In genomic region chr6:97175716-97176115, GRCm38 (mm10) we compare ENCODE assay signal across 15 mouse cellular contexts. TPM values are rescaled to one million over a fixed set of nuclear protein-coding genes. Genes with fewer than 3 reads are reported as not detected.
DNase-seq lines count a peak whose midpoint lies in the region; ATAC-seq lines count a peak whose summit lies in the region.
"Had no signal": no experiment of that assay in that cellular context is flagged by ENCODE, and none has a peak within 500 bp of the region (broad histone marks: within the 10 kb centered on the region; RNA-seq: fewer than 3 reads in every experiment).

No protein-coding gene starts in this region.

- H3K9ac ChIP-seq in midbrain, embryonic 16.5 days (ENCODE audit: low read depth, low read length), result 0 out of 2 replicates have a peak overlapping the region, but pooled peaks have one; percentile 16
- no peak overlapping the region for H3K9ac ChIP-seq in midbrain, embryonic 13.5 days (replicated peaks)
- H3K9ac ChIP-seq in liver, embryonic 11.5 days (ENCODE audit: low read depth, low read length), result no peak overlapping the region
- H3K9ac ChIP-seq: embryonic facial prominence, embryonic 13.5 days; forebrain, postnatal 0 days; limb, embryonic 15.5 days had no signal

- no peak overlapping the region for H3K4me2 ChIP-seq in midbrain, embryonic 16.5 days (ENCODE audit: low read length)
- no peak overlapping the region for H3K4me2 ChIP-seq in midbrain, embryonic 13.5 days (replicated peaks)
- 0 out of 2 replicates have a peak overlapping the region, but pooled peaks have one; percentile 18 for H3K4me2 ChIP-seq in liver, embryonic 11.5 days
- H3K4me2 ChIP-seq: embryonic facial prominence, embryonic 13.5 days; limb, embryonic 15.5 days had no signal

- peaks cover 12% of the 10 kb centered on the region; the same call in 1 of the 2 replicates for H3K36me3 ChIP-seq in midbrain, embryonic 16.5 days (ENCODE audit: control insufficient read depth, insufficient read depth, low read length)
- H3K36me3 ChIP-seq in midbrain, embryonic 13.5 days, result peaks cover 35% of the 10 kb centered on the region
- H3K36me3 ChIP-seq in liver, embryonic 11.5 days (ENCODE audit: control insufficient read depth, insufficient read depth, low read length), result peaks cover 10% of the 10 kb centered on the region
- peaks cover 23% of the 10 kb centered on the region for H3K36me3 ChIP-seq in macrophage (ENCODE audit: inconsistent target)

- ATAC-seq in midbrain, embryonic 16.5 days, result no peak
- ATAC-seq in midbrain, embryonic 13.5 days, result no peak
- ATAC-seq in liver, embryonic 11.5 days (replicated peaks; ENCODE audit: low FRiP score), result no peak
- ATAC-seq: forebrain, postnatal 0 days; hindbrain, postnatal 0 days had no signal

- 82% methylated on average over 11 of the region's 11 CpGs for WGBS in midbrain, embryonic 16.5 days
- 89% methylated on average over 11 of the region's 11 CpGs for WGBS in midbrain, embryonic 13.5 days
- 69% methylated on average over 11 of the region's 11 CpGs for WGBS in liver, embryonic 11.5 days
- WGBS in macrophage (ENCODE audit: missing documents), result 30% methylated on average over 10 of the region's 11 CpGs

- peaks cover 19% of the 10 kb centered on the region for H3K4me1 ChIP-seq in midbrain, embryonic 16.5 days (ENCODE audit: control insufficient read depth, insufficient read depth, low read length)
- peaks cover 25% of the 10 kb centered on the region for H3K4me1 ChIP-seq in midbrain, embryonic 13.5 days (replicated peaks)
- peaks cover 15% of the 10 kb centered on the region for H3K4me1 ChIP-seq in liver, embryonic 11.5 days (replicated peaks; ENCODE audit: control insufficient read depth, insufficient read depth, low read length)

- H3K79me2 ChIP-seq in macrophage (ENCODE audit: inconsistent target), result peaks cover 79% of the 10 kb centered on the region

- no peak overlapping the region for H3K4me3 ChIP-seq in midbrain, embryonic 16.5 days (ENCODE audit: low read depth, low read length)
- H3K4me3 ChIP-seq in midbrain, embryonic 13.5 days (replicated peaks), result no peak overlapping the region
- no peak overlapping the region for H3K4me3 ChIP-seq in liver, embryonic 11.5 days (ENCODE audit: low read depth, low read length)
- H3K4me3 ChIP-seq in macrophage (ENCODE audit: inconsistent target), result no peak overlapping the region
- H3K4me3 ChIP-seq: embryonic facial prominence, embryonic 13.5 days; limb, embryonic 15.5 days; myocyte had no signal

- no peaks in the 10 kb centered on the region for H3K27me3 ChIP-seq in midbrain, embryonic 16.5 days (ENCODE audit: control insufficient read depth, insufficient read depth, low read depth, low read length)
- no peaks in the 10 kb centered on the region for H3K27me3 ChIP-seq in midbrain, embryonic 13.5 days
- H3K27me3 ChIP-seq in liver, embryonic 11.5 days (replicated peaks; ENCODE audit: control insufficient read depth, insufficient read depth, low read length), result no peaks in the 10 kb centered on the region
- H3K27me3 ChIP-seq: embryonic facial prominence, embryonic 13.5 days; limb, embryonic 15.5 days had no signal

- no peak overlapping the region for H3K27ac ChIP-seq in midbrain, embryonic 16.5 days (ENCODE audit: low read length)
- no peak overlapping the region for H3K27ac ChIP-seq in midbrain, embryonic 13.5 days
- no peak overlapping the region for H3K27ac ChIP-seq in liver, embryonic 11.5 days (ENCODE audit: low read depth, low read length)
- H3K27ac ChIP-seq in macrophage, result peak overlapping the region; percentile 14; the same call in 1 of the 2 replicates
- H3K27ac ChIP-seq: embryonic facial prominence, embryonic 13.5 days; hindbrain, postnatal 0 days; limb, embryonic 15.5 days had no signal

- DNase-seq in kidney, adult 18-20 months, result peak; percentile 51
- DNase-seq in liver, embryonic 11.5 days (ENCODE audit: low spot score), result no peak
- DNase-seq in heart, adult 8-10 months (ENCODE audit: low spot score), result no peak
- no peak for DNase-seq in right cerebral cortex, adult 2 months (ENCODE audit: low spot score in 2 of 2)
- DNase-seq in thymus, postnatal 0 days (ENCODE audit: low spot score), result no peak
- DNase-seq: cerebellum, adult 18-20 months; forebrain, postnatal 0 days had no signal

- H3K9me3 ChIP-seq in midbrain, embryonic 16.5 days (replicated peaks; ENCODE audit: control insufficient read depth, low read length, poor library complexity, severe bottlenecking), result no peaks in the 10 kb centered on the region
- H3K9me3 ChIP-seq in midbrain, embryonic 13.5 days, result no peaks in the 10 kb centered on the region
- H3K9me3 ChIP-seq in liver, embryonic 11.5 days (ENCODE audit: control insufficient read depth, low read length), result no peaks in the 10 kb centered on the region
- H3K9me3 ChIP-seq: embryonic facial prominence, embryonic 13.5 days; G1E; limb, embryonic 15.5 days had no signal

RNA-seq across cellular contexts. Expression of gene Tmf1, which starts 3.2 kb away (rescaled TPM):
- polyA plus RNA-seq in midbrain, embryonic 16.5 days (2015; fragmentation: Nextera tagmentation; extraction: Ambion mirVana), result 35.6 and 40.4 TPM in 2 replicates
- polyA plus RNA-seq in midbrain, embryonic 13.5 days (2015; fragmentation: Nextera tagmentation; extraction: Ambion mirVana), result 37.7 and 45.0 TPM in 2 replicates
- 21.1 and 21.8 TPM in 2 replicates for polyA plus RNA-seq in liver, embryonic 11.5 days (2014; fragmentation: Nextera tagmentation; extraction: Ambion mirVana)
- total RNA-seq in macrophage (2018; cell fraction: chromatin; rRNA removed), result 10 to 100 TPM; 42.4 to 92.0 (median 68.5) TPM
- 10 to 100 TPM; 36.6 to 66.2 (median 47.8) TPM for total RNA-seq in macrophage (2018; cell fraction: cytosol; rRNA removed)
- total RNA-seq in macrophage (2018; cell fraction: nucleus; rRNA removed), result 10 to 100 TPM; 38.4 to 89.1 (median 56.8) TPM
- 19.9 to 24.8 TPM (median 20.9 TPM) in 3 replicates for polyA plus RNA-seq in macrophage (2018)
- 10 to 100 TPM; 36.6 to 42.0 (median 41.6) TPM for total RNA-seq in heart, adult 8-10 months (2022)
- 43.9 and 50.8 TPM in 2 replicates for polyA plus RNA-seq in thymus, postnatal 0 days (2015; fragmentation: Nextera tagmentation; extraction: Ambion mirVana)

RNA-seq across cellular contexts. Expression of gene Eogt, which starts 26.7 kb away (rescaled TPM):
- 13.9 and 15.1 TPM in 2 replicates for polyA plus RNA-seq in midbrain, embryonic 16.5 days (2015; fragmentation: Nextera tagmentation; extraction: Ambion mirVana)
- polyA plus RNA-seq in midbrain, embryonic 13.5 days (2015; fragmentation: Nextera tagmentation; extraction: Ambion mirVana), result 7.8 and 9.7 TPM in 2 replicates
- polyA plus RNA-seq in liver, embryonic 11.5 days (2014; fragmentation: Nextera tagmentation; extraction: Ambion mirVana), result 4.9 and 5.6 TPM in 2 replicates
- 10 to 100 TPM in 22 of 26 experiments, 1 to 10 TPM in 4; 5.0 to 23.7 (median 15.8) TPM for total RNA-seq in macrophage (2018; cell fraction: chromatin; rRNA removed)
- total RNA-seq in macrophage (2018; cell fraction: cytosol; rRNA removed), result 10 to 100 TPM in 21 of 26 experiments, 1 to 10 TPM in 5; 7.6 to 13.3 (median 10.6) TPM
- total RNA-seq in macrophage (2018; cell fraction: nucleus; rRNA removed), result 10 to 100 TPM in 23 of 26 experiments, 1 to 10 TPM in 3; 8.2 to 23.1 (median 17.1) TPM
- polyA plus RNA-seq in macrophage (2018), result 8.7 to 11.8 TPM (median 9.6 TPM) in 3 replicates
- 10 to 100 TPM; 11.2 to 13.1 (median 12.1) TPM for total RNA-seq in heart, adult 8-10 months (2022)
- 5.1 and 5.7 TPM in 2 replicates for polyA plus RNA-seq in thymus, postnatal 0 days (2015; fragmentation: Nextera tagmentation; extraction: Ambion mirVana)

RNA-seq across cellular contexts. Expression of gene Uba3, which starts 29.7 kb away (rescaled TPM):
- 90.2 and 92.9 TPM in 2 replicates for polyA plus RNA-seq in midbrain, embryonic 16.5 days (2015; fragmentation: Nextera tagmentation; extraction: Ambion mirVana)
- polyA plus RNA-seq in midbrain, embryonic 13.5 days (2015; fragmentation: Nextera tagmentation; extraction: Ambion mirVana), result 92.7 and 96.8 TPM in 2 replicates
- 60.5 and 65.3 TPM in 2 replicates for polyA plus RNA-seq in liver, embryonic 11.5 days (2014; fragmentation: Nextera tagmentation; extraction: Ambion mirVana)
- 100 to 1,000 TPM in 13 of 26 experiments, 10 to 100 TPM in 13; 41.1 to 153 (median 102) TPM for total RNA-seq in macrophage (2018; cell fraction: chromatin; rRNA removed)
- 10 to 100 TPM; 33.3 to 41.9 (median 36.9) TPM for total RNA-seq in macrophage (2018; cell fraction: cytosol; rRNA removed)
- 100 to 1,000 TPM in 2 of 26 experiments, 10 to 100 TPM in 24; 34.7 to 113 (median 66.4) TPM for total RNA-seq in macrophage (2018; cell fraction: nucleus; rRNA removed)
- polyA plus RNA-seq in macrophage (2018), result 40.7 to 57.8 TPM (median 56.6 TPM) in 3 replicates
- total RNA-seq in heart, adult 8-10 months (2022), result 10 to 100 TPM; 50.7 to 59.2 (median 54.2) TPM
- 53.1 and 55.4 TPM in 2 replicates for polyA plus RNA-seq in thymus, postnatal 0 days (2015; fragmentation: Nextera tagmentation; extraction: Ambion mirVana)

RNA-seq across cellular contexts. Expression of gene Arl6ip5, which starts 34.8 kb away (rescaled TPM):
- polyA plus RNA-seq in midbrain, embryonic 16.5 days (2015; fragmentation: Nextera tagmentation; extraction: Ambion mirVana), result 149 and 160 TPM in 2 replicates
- 113 and 114 TPM in 2 replicates for polyA plus RNA-seq in midbrain, embryonic 13.5 days (2015; fragmentation: Nextera tagmentation; extraction: Ambion mirVana)
- 36.4 and 38.6 TPM in 2 replicates for polyA plus RNA-seq in liver, embryonic 11.5 days (2014; fragmentation: Nextera tagmentation; extraction: Ambion mirVana)
- 10 to 100 TPM in 23 of 26 experiments, 1 to 10 TPM in 3; 6.7 to 35.7 (median 17.8) TPM for total RNA-seq in macrophage (2018; cell fraction: chromatin; rRNA removed)
- 100 to 1,000 TPM; 154 to 210 (median 178) TPM for total RNA-seq in macrophage (2018; cell fraction: cytosol; rRNA removed)
- 100 to 1,000 TPM in 1 of 26 experiments, 10 to 100 TPM in 25; 42.7 to 120 (median 70.6) TPM for total RNA-seq in macrophage (2018; cell fraction: nucleus; rRNA removed)
- polyA plus RNA-seq in macrophage (2018), result 170 to 235 TPM (median 193 TPM) in 3 replicates
- total RNA-seq in heart, adult 8-10 months (2022), result 100 to 1,000 TPM; 135 to 148 (median 144) TPM
- polyA plus RNA-seq in thymus, postnatal 0 days (2015; fragmentation: Nextera tagmentation; extraction: Ambion mirVana), result 105 and 112 TPM in 2 replicates
